ENCODE assay signal across 20 mouse cellular contexts in genomic region chr1:185939914-185940313, GRCm38 (mm10).
"Had no signal": no experiment of that assay in that cellular context is flagged by ENCODE, and none has a peak within 500 bp of the region (broad histone marks: within the 10 kb centered on the region; RNA-seq: fewer than 3 reads in every experiment).

No protein-coding gene starts in this region.

- H3K9ac ChIP-seq: intestine, embryonic 15.5 days; kidney, embryonic 15.5 days; limb, embryonic 15.5 days; liver, embryonic 14.5 days; liver, postnatal 0 days; midbrain, embryonic 12.5 days; midbrain, embryonic 15.5 days; neural tube, embryonic 12.5 days; neural tube, embryonic 15.5 days; stomach, embryonic 15.5 days had no signal

- H3K4me2 ChIP-seq: intestine, embryonic 15.5 days; kidney, embryonic 15.5 days; limb, embryonic 15.5 days; liver, embryonic 11.5 days; midbrain, embryonic 12.5 days; midbrain, embryonic 15.5 days; neural tube, embryonic 12.5 days; neural tube, embryonic 15.5 days; stomach, embryonic 15.5 days had no signal

- ATAC-seq: intestine, embryonic 15.5 days; liver, postnatal 0 days; midbrain, embryonic 15.5 days had no signal

- DNase-seq: kidney, adult 11 months; kidney, adult 8-10 months; kidney, postnatal 10 days; kidney, postnatal 36 days; liver, postnatal 0 days; retina, postnatal 1 day; right cerebral cortex, postnatal 25 days; spleen, adult 18-20 months; thymus, postnatal 25 days had no signal

- H3K4me1 ChIP-seq: intestine, embryonic 15.5 days; kidney, embryonic 15.5 days; midbrain, embryonic 12.5 days; midbrain, embryonic 15.5 days; neural tube, embryonic 12.5 days; neural tube, embryonic 15.5 days; stomach, embryonic 15.5 days had no signal

- H3K27ac ChIP-seq: intestine, embryonic 15.5 days; kidney, embryonic 15.5 days; limb, embryonic 15.5 days; liver, embryonic 14.5 days; macrophage; midbrain, embryonic 12.5 days; midbrain, embryonic 15.5 days; neural tube, embryonic 12.5 days; neural tube, embryonic 15.5 days; stomach, embryonic 15.5 days had no signal

- H3K9me3 ChIP-seq: intestine, embryonic 15.5 days; kidney, embryonic 15.5 days; limb, embryonic 15.5 days; midbrain, embryonic 12.5 days; midbrain, embryonic 15.5 days; neural tube, embryonic 12.5 days; neural tube, embryonic 15.5 days; stomach, embryonic 15.5 days had no signal

- H3K4me3 ChIP-seq: intestine, embryonic 15.5 days; kidney, embryonic 15.5 days; limb, embryonic 15.5 days; midbrain, embryonic 12.5 days; midbrain, embryonic 15.5 days; neural tube, embryonic 12.5 days; neural tube, embryonic 15.5 days; stomach, embryonic 15.5 days had no signal

- H3K27me3 ChIP-seq: intestine, embryonic 15.5 days; kidney, embryonic 15.5 days; limb, embryonic 15.5 days; midbrain, embryonic 12.5 days; midbrain, embryonic 15.5 days; neural tube, embryonic 12.5 days; neural tube, embryonic 15.5 days; stomach, embryonic 15.5 days had no signal

- H3K36me3 ChIP-seq: intestine, embryonic 15.5 days; kidney, embryonic 15.5 days; limb, embryonic 15.5 days; midbrain, embryonic 12.5 days; midbrain, embryonic 15.5 days; neural tube, embryonic 12.5 days; neural tube, embryonic 15.5 days; stomach, embryonic 15.5 days had no signal
